Mouse (Mus musculus): ENCODE measurements around the gene Klrd1.

DNA sequence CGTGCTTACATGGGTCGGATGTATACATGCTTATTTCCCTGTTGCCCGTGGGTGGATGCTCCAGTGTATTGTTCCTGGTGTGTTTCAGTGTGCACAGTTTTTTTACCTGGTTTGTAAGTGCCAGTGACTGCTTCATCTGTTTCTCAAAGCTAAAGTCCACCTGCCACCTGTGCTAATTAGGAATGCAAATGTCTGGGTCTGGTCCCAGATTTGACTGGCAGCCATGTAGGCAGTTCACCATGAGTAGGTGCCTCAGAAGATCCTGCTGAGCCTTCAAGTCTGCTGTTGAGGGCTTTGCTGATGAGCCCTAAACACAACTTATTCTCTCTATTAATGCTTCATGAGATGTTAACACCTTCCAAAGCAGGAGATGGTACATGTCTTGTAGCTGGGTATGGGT lies 49.0 kb upstream of the Klrd1 start:
- no peak for TF ChIP-seq CTCF (IDR thresholded peaks at IDR 0.05; ENCODE audit: low read depth)
- no peak for TF ChIP-seq EP300 (IDR thresholded peaks at IDR 0.05; ENCODE audit: low read depth)

Data from liver, postnatal 0 days (tissue).